Mouse (Mus musculus): ENCODE results near the gene Mpig6b.

Gene Mpig6b

DNA sequence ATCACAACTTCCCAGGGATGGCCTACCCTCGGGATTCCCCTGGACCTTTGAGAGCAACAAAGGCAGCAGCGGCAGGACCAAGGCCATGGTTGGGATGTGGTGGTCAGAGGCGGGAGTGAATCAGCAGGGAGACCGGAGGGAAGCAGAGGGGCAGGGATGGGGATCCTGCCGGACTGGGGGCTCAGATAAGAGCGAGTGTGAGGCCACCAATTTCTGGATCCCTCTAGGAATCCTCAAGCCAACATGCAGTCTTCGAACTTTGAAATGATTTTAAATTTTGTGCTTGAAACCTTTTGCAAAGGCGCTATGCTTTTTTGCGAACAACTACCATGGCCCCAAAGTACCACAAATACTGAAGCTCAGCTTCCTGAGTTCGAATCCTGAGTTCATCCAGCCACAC, at the start of gene Mpig6b:
Gene Mpig6b, minus strand, starts transcription at position 101 of the 400 bp plus-strand sequence.
- in situ Hi-C loops (cut with MseI, MboI) = no loop called here

DNA sequence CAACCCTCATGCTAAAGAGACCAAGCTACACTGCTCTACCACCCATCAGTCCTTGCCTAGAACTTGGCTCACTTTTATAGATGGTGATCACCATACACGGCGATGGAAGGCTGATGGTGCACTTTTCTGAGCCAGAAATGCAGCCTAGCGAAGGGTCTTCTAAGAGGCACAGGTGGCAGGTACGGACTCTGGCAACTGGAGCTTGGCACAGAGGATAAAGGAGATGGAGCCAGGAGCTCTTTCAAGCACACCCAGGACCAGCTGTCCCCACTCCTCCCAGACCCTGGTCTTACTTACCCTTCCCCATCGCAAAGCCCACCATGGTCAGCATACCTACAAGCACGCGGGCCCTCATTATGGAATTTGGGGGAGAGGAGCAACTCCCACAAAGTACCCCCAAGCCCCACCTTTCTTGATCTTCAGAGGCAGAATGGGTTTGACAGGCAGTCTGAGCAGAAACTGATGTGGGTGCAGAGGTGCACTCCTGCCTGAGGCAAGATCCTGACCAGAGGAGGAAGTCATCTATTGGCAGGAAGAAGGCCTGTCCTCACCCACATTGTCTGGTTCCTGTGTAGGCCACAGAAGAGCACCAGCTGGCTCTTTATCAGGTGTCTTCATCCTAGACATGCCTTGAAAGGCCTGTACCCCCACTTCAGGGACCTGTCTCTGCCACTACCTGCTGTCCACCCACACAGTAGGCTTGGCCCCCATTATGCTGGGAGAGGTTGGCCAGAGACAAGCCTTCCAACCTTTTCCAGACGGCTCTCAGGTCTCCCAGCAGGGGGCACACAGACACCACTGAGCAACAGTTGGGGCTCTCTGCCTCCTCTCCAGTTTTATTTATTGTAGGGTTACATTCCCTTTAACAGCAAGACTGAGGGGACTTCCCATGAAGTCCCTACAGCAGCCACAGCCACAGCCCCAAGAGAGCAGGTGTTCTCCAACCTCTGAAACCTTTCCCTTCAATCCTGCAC, 49.3 kb upstream of the Mpig6b start, which contains the start of gene Ly6g5b:
Gene Ly6g5b, minus strand, starts transcription at position 383 of the 974 bp plus-strand sequence.
- in situ Hi-C loops (cut with MseI, MboI) = loop anchor here in 1 of 2 experiments (25.0 kb wide), 1 partner anchor 103 kb away; the partner anchor contains the start of genes Vars and Vwa7

DNA sequence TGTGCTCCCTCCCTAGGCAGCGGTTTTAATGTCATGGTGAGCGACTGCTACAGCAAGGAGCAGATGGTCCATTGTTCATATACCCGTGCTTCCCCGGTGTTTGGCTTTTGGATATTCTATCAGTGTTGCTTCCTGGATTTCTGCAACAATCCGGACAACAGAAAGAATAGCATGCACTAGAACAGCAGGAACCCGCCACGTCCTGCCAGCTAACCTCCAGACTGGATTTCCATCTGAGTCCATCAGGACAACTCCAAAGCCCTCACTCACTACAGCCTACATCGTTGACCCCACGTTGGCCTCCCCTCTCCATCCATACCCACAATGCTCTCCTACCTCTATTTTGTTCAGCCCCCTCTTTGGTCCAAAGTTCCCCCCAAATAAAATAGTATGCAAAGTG, 45.8 kb upstream of the Mpig6b start:
- in situ Hi-C loops (cut with MseI, MboI) = loop anchor here in 1 of 2 experiments (25.0 kb wide), 1 partner anchor 99 kb away; the partner anchor contains the start of genes Vars and Vwa7

DNA sequence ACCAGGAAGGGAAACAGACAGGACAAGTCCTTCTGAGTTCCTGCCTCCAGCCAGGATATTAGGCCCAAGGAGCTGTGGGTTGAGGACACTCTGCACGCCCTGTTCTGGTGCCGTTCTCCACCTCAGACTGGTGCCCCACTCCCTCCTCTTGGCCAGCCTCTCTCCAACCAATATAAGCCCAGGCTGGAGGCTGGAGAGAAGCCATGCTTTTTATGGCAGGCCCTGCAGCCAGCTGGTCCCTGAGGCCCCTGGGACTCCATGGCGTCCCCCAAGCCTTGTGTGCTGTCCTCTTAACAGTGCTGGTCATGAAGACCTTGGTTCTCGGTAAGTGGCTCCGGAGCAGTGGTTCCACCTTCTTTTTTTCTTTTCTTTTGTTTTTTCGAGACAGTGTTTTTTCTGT, 42.1 kb upstream of the Mpig6b start, which contains the start of gene Ly6g5c:
Gene Ly6g5c, plus strand, starts transcription at position 183 of the 400 bp plus-strand sequence.
- in situ Hi-C loops (cut with MseI, MboI) = loop anchor here (5.0 to 25.0 kb wide), 2 partner anchors 86 to 96 kb away; partner anchors contain the start of genes Vars (in 1 of the 2) and Vwa7 (in 1 of the 2)

DNA sequence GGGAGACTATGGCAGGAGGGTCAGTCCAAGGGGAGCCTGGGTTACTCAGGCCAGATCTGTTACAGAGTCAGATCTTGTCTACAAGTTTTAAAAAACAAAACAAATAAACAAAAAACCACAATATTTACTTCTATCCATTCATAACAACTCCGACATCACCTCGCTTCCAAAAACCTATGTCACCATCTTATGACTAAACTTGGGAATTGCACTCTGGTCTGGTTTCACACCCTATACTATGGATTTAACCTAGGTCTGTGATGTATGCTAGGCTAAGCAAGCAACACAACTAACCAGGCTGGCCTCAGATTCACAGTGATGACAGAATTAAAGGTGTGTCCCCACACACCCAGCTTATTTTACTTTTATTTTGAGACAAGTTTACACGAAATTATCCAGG, 40.5 kb upstream of the Mpig6b start:
- in situ Hi-C loops (cut with MseI, MboI) = loop anchor here (5.0 to 25.0 kb wide), 2 partner anchors 84 to 94 kb away; partner anchors contain the start of genes Vars (in 1 of the 2) and Vwa7 (in 1 of the 2)

DNA sequence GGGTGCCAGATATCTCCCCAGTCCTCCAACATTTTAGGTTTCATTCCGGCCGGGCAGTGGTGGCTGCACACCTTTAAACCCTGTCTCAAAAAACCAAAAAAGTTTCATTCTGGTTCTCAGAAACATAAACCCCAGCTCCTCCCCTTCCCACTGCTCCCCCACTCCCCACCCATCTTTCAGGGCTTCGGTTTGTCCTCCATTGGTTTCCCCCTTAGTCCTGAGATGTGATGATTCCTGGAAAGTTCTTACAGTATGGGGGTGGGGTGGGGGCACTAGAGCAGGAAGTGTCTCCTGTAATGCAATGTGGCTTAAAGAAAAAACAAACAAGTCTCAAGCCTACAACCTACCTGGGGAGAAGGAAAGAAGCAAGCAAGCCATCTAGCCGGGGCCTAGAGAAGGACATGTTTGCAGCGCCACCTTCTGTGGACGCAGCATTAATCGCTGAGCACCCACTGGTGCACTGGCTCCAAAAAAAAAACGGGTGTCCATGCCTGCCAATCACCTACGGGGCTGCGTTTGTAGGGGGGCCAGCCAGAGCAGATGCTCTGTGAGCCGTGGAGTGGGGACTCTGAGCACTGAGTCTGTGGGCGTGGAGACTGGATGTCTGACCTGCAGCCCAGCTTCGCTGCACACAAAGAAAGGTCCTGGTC, 39.9 kb upstream of the Mpig6b start:
- in situ Hi-C loops (cut with MseI, MboI) = loop anchor here (5.0 to 25.0 kb wide), 2 partner anchors 84 to 94 kb away; partner anchors contain the start of genes Vars (in 1 of the 2) and Vwa7 (in 1 of the 2)

DNA sequence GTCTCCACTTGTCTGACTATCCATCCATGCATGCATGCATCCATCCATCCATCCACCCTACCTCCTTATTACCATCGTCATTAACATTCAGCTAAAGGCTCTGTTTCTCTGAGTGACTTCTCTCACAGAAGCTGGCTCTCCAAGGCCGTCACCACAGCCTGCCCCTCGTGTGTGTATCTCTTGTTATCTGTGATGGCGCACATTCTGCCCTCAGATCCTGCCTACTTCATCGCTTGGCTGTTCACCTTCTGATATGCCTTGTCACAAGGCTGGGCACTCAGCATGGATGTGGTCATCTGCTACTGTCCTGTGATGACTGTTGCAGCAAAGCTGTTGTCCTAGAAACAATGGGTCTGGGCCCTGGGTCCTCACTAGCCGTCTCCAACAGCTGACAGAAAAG, 38.8 kb upstream of the Mpig6b start:
- in situ Hi-C loops (cut with MseI, MboI) = loop anchor here (5.0 to 25.0 kb wide), 2 partner anchors 82 to 92 kb away; partner anchors contain the start of genes Vars (in 1 of the 2) and Vwa7 (in 1 of the 2)

DNA sequence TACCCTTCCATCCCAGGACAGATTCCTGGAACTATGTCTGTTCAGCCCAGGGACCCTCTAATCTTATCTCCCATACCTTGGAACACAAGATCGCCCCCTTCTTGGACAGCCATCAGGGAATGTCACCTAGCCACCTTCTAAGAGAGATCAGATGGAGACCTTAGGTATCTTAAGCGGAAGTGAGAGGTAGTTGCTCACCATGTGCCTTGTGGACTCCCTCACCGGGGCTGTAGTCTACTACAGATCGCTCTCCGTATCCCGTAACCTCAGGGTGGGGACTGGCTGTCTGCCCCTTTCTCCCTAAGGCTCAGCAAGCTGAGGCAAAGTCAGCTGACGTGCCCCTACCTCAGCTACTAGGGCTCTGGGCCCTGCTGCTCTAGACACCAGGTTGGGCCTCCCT, 38.1 kb upstream of the Mpig6b start:
- in situ Hi-C loops (cut with MseI, MboI) = loop anchor here in 1 of 2 experiments (25.0 kb wide), 1 partner anchor 92 kb away; the partner anchor contains the start of genes Vars and Vwa7

DNA sequence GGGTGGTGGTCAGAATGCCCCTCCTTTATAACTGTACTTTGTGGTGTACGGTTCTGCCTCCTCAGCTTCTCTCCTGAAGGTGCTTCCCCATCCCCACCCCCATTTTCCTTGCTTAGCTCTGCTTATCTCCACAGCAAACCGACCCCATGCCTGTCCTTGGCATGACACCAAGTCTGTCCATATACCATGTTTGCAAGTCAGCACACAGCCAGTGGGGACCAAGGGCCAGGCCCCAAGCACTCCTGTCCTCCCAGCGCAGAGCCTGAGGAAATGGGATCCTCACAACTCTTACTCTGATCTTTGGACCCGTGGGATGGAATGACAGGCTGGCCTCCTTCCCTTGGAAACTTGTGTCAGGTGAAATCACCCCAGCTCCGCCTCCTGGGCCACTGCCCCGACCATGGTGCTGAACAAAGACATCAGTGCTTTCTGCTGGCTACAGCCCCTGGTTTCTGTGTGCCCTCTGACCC, 37.3 kb upstream of the Mpig6b start:
- in situ Hi-C loops (cut with MseI, MboI) = loop anchor here in 1 of 2 experiments (25.0 kb wide), 1 partner anchor 91 kb away; the partner anchor contains the start of genes Vars and Vwa7

DNA sequence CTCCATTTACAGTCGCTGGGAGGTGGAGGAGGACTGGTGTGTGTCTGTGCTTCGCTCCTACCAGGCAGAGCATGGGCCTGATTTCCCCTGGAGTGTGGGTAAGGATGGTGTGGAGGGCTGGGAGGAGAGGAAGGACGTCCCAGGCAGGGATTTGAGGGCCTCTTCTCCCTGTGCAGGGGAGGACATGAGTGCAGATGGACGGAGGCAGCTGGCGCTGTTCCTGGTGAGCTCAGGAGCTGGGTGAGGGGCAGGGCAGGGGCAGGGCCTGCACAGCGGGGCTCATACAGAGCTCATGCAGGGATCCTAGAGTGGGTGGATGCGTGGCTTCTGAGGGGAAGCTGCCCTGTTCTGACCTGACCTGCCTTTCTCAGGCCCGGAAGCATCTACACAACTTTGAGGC, 36.3 kb upstream of the Mpig6b start:
- in situ Hi-C loops (cut with MseI, MboI) = loop anchor here in 1 of 2 experiments (25.0 kb wide), 1 partner anchor 90 kb away; the partner anchor contains the start of genes Vars and Vwa7

DNA sequence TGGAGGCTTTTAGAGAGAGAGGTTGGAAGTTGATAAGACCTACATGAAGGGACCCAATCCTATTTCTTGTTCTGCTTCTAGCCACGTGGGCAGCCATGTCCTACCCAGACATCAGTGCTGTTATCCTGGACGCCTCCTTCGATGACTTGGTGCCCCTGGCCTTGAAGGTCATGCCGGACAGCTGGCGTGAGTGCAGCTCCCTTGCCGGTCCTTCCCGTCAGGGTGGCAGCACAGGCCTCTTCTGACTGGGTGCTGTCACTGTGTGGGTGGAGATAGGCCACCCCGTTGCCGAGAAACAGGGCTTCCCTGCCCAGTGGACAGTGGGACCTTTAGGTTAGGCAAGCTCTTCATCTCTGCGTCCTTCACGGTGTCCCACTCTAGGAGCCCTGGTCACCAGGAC, 35.2 kb upstream of the Mpig6b start:
- in situ Hi-C loops (cut with MseI, MboI) = loop anchor here in 1 of 2 experiments (25.0 kb wide), 1 partner anchor 89 kb away; the partner anchor contains the start of genes Vars and Vwa7

DNA sequence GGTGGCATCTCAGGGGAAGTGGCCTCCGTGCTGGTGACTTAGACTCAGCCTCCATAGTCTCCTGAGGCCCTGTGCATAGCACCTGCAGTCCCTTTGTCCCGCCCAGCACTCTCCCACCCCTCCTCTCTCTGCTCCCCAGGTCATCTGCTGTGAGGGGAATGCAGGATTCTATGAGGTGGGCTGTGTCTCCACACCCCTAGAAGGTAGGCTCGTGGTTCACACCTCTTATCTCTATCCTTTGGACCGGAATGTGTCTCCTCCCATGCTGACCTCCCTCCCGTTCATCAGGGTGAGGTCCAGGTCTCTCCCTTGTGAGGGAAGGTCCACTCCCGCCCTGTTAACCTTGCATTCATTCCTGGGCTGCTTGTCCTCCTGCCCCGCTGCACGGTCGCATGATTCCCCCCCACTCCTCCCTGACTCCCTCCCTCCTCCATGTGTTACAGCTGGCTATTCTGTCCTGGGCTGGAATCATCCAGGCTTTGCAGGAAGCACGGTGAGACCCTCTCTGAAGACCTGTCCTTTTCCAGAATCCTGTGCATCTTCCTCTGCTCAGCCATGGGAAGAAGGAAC, 34.3 kb upstream of the Mpig6b start:
- in situ Hi-C loops (cut with MseI, MboI) = loop anchor here in 1 of 2 experiments (25.0 kb wide), 1 partner anchor 88 kb away; the partner anchor contains the start of genes Vars and Vwa7

DNA sequence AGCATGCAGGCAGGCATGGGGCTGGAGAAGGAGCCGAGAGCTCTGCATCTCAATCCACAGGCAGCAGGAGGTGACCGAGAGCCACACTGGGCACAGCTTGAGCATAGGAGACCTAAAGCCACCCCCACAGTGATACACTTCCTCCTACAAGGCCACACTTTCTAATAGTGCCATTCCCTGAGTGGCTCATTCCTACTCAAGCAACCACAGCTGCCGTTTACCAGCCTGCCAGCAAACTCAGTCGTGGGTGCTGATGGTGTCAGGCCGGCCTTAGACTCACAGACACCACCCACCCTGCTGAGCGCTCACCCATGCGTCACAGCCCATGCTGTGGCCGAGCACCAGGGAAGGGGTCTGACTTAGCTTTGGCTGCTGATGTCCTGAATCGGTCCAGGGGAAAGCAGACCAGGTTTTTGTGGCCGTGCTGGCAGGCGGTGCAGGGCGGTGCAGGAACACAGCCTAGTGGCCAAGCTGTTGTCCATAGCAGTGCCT, 31.2 kb upstream of the Mpig6b start:
- in situ Hi-C loops (cut with MseI, MboI) = no loop called here

DNA sequence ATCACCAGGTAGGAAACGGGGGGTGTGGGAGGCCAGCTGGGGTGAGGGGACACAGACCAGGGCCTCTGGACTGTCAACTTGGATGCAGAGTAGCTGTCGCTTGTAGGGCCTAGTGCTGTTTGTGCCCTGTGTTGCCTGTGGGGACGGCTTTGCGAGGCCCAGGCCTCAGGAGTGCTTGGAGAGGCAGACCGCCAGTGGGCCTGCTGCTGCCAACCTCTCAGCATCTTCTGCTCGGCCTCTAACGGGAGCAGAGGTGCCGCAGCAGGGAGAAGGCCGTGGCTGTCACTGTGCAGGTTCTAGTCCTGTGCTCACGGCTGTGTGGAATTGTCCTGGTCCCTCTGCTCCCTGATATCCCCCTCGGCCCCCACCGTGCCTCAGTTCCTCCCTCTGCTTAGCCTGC, 30.6 kb upstream of the Mpig6b start:
- in situ Hi-C loops (cut with MseI, MboI) = no loop called here

DNA sequence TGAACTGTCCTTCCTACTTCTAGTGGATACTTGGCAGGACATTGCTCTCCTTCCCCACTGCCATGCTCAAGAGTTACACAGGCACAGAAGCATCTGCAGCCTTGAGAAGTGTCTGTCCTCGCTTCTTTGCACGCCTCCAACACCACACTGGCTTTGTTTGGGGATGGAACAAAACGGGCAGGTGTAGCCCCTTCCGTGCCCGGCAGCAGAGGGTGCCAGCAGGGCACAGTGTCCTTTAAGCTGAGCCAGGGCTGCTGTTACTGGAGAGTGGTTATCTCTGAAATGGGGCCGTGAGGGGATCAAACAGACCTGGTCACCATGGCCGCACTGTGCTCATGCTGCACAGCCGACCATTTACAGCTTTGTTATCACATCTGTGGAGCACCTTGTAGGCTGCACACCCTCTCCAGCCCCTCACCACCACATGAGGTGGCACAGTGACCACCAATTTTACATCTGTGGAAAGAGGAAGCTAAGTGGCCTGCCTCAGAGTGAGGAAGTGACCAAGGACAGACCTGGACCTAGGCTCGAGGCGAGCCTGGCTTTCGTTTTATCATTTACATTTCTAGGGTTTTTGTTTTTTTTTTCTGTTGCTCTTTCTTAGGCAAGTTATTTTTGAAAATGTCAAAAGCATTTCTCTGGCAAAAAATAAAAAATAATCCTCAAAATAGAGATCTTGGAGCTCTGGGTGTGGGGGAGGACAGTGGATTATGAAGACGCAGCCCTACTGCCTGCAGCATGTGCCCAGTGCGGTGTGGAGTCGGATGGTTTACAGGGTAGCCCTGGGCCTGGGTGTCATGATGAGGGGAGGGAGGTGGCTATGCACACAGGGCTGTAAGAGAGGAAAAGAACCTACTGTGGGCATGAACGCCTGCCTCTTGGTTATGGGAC, 28.7 kb upstream of the Mpig6b start:
- in situ Hi-C loops (cut with MseI, MboI) = no loop called here

DNA sequence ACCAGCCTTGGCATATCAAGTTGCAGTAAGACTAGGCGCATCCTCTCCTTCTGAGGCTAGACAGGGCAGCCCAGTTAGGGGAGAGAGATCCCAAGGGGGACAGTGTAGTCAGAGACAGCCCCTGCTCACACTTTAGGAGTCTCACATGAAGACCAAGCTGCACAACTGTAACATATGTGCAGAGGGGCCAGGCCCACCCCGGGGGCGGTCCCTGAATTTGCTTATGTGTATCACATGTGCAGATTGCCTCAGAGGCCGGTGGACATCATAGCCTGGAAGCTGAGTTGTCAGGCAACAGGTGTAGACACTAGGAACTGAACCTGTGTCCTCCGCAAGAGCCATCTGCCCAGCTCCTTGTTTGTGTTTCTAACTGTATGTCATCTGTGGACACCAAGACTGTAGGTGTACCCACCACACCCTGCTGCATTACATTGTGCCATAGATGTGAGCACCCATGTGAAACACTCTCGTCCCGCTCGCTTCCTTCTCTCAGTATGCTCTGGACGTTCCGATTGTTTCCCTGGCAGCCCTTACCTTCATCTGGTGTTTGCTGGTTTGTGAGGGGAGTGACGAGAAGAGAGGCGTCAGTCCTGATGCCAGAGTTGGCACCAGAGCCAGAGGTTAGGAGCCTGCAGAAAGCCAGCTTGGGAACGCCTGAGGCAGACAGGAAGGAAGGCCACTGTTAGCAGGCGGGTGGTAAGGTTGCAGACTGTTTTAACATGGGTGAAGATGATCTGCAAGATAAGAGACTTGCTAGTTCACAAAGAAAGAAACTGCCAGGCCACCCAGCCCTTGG, 26.6 kb upstream of the Mpig6b start:
- in situ Hi-C loops (cut with MseI, MboI) = no loop called here

DNA sequence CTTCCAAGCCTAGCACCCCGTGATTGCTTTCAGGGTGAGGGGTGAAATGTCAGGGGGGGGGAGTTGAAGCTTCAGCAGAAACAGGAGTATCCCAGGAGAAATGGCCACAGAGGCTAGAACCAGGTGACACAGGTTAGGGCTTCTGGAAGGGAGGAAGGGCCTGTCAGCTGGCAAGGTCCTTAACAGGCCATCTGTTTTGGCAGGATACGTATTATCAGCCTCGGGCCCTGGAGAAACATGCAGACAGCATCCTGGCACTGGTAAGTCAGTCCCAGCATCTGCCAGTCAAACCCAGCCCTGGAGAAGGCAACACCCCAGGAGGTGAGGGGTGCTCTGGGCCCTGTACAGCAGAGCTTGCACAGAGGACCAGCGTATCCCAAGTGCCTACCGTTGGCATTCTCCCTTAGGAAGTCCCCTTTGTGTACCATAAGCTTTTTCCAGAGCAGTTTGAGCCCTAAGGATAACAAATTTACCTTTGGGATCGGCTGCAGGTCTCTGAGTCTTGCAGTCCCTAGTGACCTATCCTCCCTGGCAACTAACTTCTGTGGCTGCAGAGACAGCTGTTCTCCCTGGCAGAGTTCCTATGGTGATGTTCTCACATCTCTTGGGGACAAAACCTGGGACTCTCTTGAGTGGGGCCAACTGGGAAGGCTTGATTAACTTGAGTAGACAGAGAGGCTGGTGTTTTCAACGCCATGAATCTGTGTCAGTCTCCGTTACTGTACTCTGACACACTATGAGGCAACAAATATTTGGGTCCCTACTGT, 24.4 kb upstream of the Mpig6b start:
- in situ Hi-C loops (cut with MseI, MboI) = no loop called here
